Mouse (Mus musculus) CH12.LX (cell line): ENCODE results near the gene Gm13723. TPM values are rescaled to one million over a fixed set of nuclear protein-coding genes. Genes with fewer than 3 reads are reported as not detected.

Source experiments
- DNase-seq: peaks from one replicate; pipeline ENCODE4 v3.0.0-alpha.2; 2013; ENCODE audit errors: extremely low read depth
- H3K27ac ChIP-seq: 2 replicates; pipeline ENCODE4 v1.5.1; 2012; ENCODE audit warnings: low read depth, mild to moderate bottlenecking, control low read depth, moderate library complexity; ENCODE audit not compliant: insufficient read depth
- H3K27me3 ChIP-seq: replicated peaks from 2 replicates; pipeline ENCODE3; 2012; ENCODE audit warnings: inconsistent platforms
- H3K36me3 ChIP-seq, 2 experiments: replicated peaks in 1 of 2; 2 replicates each; pipeline versions ENCODE3 to v1.6.1; 2012; ENCODE audit warnings: inconsistent platforms in 1 of 2, low read length in 1 of 2, mild to moderate bottlenecking in 1 of 2, mixed read lengths in 1 of 2, moderate library complexity in 1 of 2; ENCODE audit not compliant: control insufficient read depth in 1 of 2, insufficient read depth in 1 of 2
- H3K4me1 ChIP-seq, 2 experiments: 2 replicates each; pipeline ENCODE4 v1.6.1; 2012; ENCODE audit warnings: inconsistent platforms in 1 of 2, moderate library complexity in 1 of 2; ENCODE audit not compliant: insufficient read depth in 2 of 2, control insufficient read depth in 1 of 2
- H3K4me2 ChIP-seq: 2 replicates; pipeline ENCODE4 v1.6.1; 2012; ENCODE audit warnings: low read depth, mild to moderate bottlenecking, control low read depth; ENCODE audit not compliant: poor library complexity, insufficient read depth, severe bottlenecking
- H3K4me3 ChIP-seq, 3 experiments: fragments of 150-350 bp in 1 of 3; sonication (generic) in 1 of 3; replicated peaks in 1 of 3; 2 replicates each; pipeline versions ENCODE3 to v1.5.1; 2011 to 2012; ENCODE audit warnings: low read depth in 2 of 3, low read length in 2 of 3, mild to moderate bottlenecking in 2 of 3, moderate library complexity in 2 of 3, control low read depth in 1 of 3, improper control_type of control experiment in 1 of 3, inconsistent platforms in 1 of 3, mixed read lengths in 1 of 3; ENCODE audit not compliant: poor library complexity in 1 of 3
- H3K79me2 ChIP-seq: replicated peaks from 2 replicates; pipeline ENCODE4 v1.6.1; 2012; ENCODE audit warnings: mild to moderate bottlenecking, moderate library complexity; ENCODE audit not compliant: control insufficient read depth, poor library complexity, insufficient read depth, severe bottlenecking; ENCODE audit errors: extremely low read depth
- H3K9ac ChIP-seq: 2 replicates; pipeline ENCODE4 v1.6.1; 2012; ENCODE audit warnings: low read depth, mild to moderate bottlenecking, control low read depth, moderate library complexity; ENCODE audit not compliant: insufficient read depth
- H3K9me3 ChIP-seq: replicated peaks from 2 replicates; pipeline ENCODE3; 2012; ENCODE audit warnings: low read length, inconsistent platforms, mixed read lengths
- BHLHE40 ChIP-seq: IDR thresholded peaks from 2 replicates; pipeline ENCODE4 v1.6.1; 2011; ENCODE audit warnings: mild to moderate bottlenecking, low read depth, low read length, improper control_type of control experiment
- CHD2 ChIP-seq: IDR thresholded peaks from 2 replicates; pipeline ENCODE4 v1.6.1; 2011; ENCODE audit warnings: low read length, improper control_type of control experiment
- CTCF ChIP-seq, 2 experiments: IDR thresholded peaks in 1 of 2; conservative IDR thresholded peaks in 1 of 2; 2 replicates each; pipeline ENCODE4 v1.5.1; 2011 to 2012; ENCODE audit warnings: low read depth in 2 of 2, low read length in 2 of 2, improper control_type of control experiment in 1 of 2, inconsistent platforms in 1 of 2, mild to moderate bottlenecking in 1 of 2, moderate library complexity in 1 of 2
- E2F4 ChIP-seq: IDR thresholded peaks from 2 replicates; pipeline ENCODE4 v1.6.1; 2011; ENCODE audit warnings: low read depth, low read length, improper control_type of control experiment; ENCODE audit not compliant: insufficient replicate concordance
- GABPA ChIP-seq: IDR thresholded peaks from 2 replicates; pipeline ENCODE4 v1.6.1; 2012; ENCODE audit warnings: low read depth, low read length, improper control_type of control experiment, inconsistent platforms; ENCODE audit not compliant: insufficient replicate concordance
- JUND ChIP-seq: conservative IDR thresholded peaks from 2 replicates; pipeline ENCODE4 v1.6.1; 2011; ENCODE audit warnings: low read depth, low read length, improper control_type of control experiment
- KAT2A ChIP-seq: IDR thresholded peaks from 2 replicates; pipeline ENCODE4 v1.6.1; 2012; ENCODE audit warnings: low read length, improper control_type of control experiment, inconsistent platforms; ENCODE audit not compliant: insufficient replicate concordance
- MAFK ChIP-seq: IDR thresholded peaks from 2 replicates; pipeline ENCODE4 v1.6.1; 2011; ENCODE audit warnings: low read length, improper control_type of control experiment; ENCODE audit not compliant: insufficient replicate concordance
- MAX ChIP-seq: IDR thresholded peaks from 2 replicates; pipeline ENCODE4 v1.6.1; 2011; ENCODE audit warnings: low read length, improper control_type of control experiment
- NRF1 ChIP-seq: IDR thresholded peaks from 2 replicates; pipeline ENCODE4 v1.6.1; 2014; ENCODE audit warnings: low read depth, mild to moderate bottlenecking, inconsistent platforms, low read length, improper control_type of control experiment, moderate library complexity
- PAX5 ChIP-seq: IDR thresholded peaks from 2 replicates; pipeline ENCODE4 v1.6.1; 2012; ENCODE audit warnings: low read length, inconsistent platforms, mixed read lengths
- RAD21 ChIP-seq: IDR thresholded peaks from 2 replicates; pipeline ENCODE4 v1.6.1; 2011; ENCODE audit warnings: low read depth, mild to moderate bottlenecking, low read length, improper control_type of control experiment, moderate library complexity
- SIN3A ChIP-seq: IDR thresholded peaks from 2 replicates; pipeline ENCODE4 v1.6.1; 2012; ENCODE audit warnings: low read length, improper control_type of control experiment, inconsistent platforms
- TBP ChIP-seq: conservative IDR thresholded peaks from 2 replicates; pipeline ENCODE4 v1.6.1; 2011; ENCODE audit warnings: low read depth, low read length, improper control_type of control experiment
- TCF12 ChIP-seq: IDR thresholded peaks from 2 replicates; pipeline ENCODE4 v1.6.1; 2014; ENCODE audit warnings: low read depth, mild to moderate bottlenecking, inconsistent platforms, low read length, improper control_type of control experiment
- USF1 ChIP-seq: IDR thresholded peaks from 2 replicates; pipeline ENCODE4 v1.6.1; 2014; ENCODE audit warnings: low read depth, mild to moderate bottlenecking, inconsistent platforms, low read length, improper control_type of control experiment
- ZC3H11A ChIP-seq: IDR thresholded peaks from 2 replicates; pipeline ENCODE4 v1.6.1; 2012; ENCODE audit warnings: low read depth, mild to moderate bottlenecking, inconsistent platforms, low read length, improper control_type of control experiment
- dilution Hi-C: fragments of 300-500 bp; cut with MboI; formaldehyde crosslinking; loops from 2 replicates; pipeline ENCODE4 v1.14.3; 2020; ENCODE audit warnings: low sequenced_read_pairs; ENCODE audit not compliant: extremely low pct_unique_long_range_greater_than_20kb, extremely low pct_ligation_motif_present
- in situ Hi-C: fragments of 300-500 bp; cut with MboI; formaldehyde crosslinking; loops from 3 replicates; pipeline ENCODE4 v1.14.3; 2019; ENCODE audit warnings: low sequenced_read_pairs, low pct_ligation_motif_present, low pct_unique_long_range_greater_than_20kb, mixed read lengths
- polyA plus RNA-seq: library from polyadenylated mRNA; unstranded; fragments of >175 nt; gene quantifications from 2 replicates; pipeline ENCODE4 v1.2.1, GENCODE M21; 2012; ENCODE audit warnings: low read depth; ENCODE audit not compliant: insufficient read length
- total RNA-seq, 2 experiments: library from RNA; depleted of rRNA; stranded (reverse); fragments of 300-350 nt in 1 of 2; fragments of >200 nt in 1 of 2; gene quantifications; 2 replicates each; pipeline ENCODE4 v1.2.3; 2012 to 2014

Gene Gm13723
- total and polyA plus RNA-seq, 3 experiments = not detected

DNA sequence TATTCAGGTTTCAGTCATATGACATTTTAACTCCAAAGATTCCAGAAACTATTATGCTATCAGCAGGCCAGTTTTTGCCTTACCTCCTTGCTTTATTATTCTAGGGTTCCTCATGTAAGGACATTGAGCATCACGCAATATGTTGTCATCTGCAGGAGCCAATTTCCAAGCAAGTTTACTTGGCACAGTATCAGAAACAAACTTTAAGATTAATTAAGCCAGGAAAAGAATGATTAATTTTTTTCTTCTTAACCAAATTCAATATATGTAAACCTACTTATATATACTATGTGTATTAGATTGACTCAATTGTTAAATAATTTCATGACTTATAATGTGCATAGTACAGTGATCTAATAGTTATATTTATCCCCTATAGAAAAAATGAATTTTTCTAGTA lies 17.5 kb upstream of the Gm13723 start, which contains the start of gene Olfr1097:
Olfr1097 (minus strand) TSS at position 101 of the 400 bp plus-strand sequence.
- dilution Hi-C loops (no loop called here), in situ Hi-C loops (no loop called here)
- H3K27ac ChIP-seq = no peak within 1 kb of the TSS
- no peaks in the 10 kb centered on the region for H3K27me3 ChIP-seq
- no peaks in the 10 kb centered on the region for H3K4me1 ChIP-seq
- H3K36me3 ChIP-seq = no peaks in the 10 kb centered on the region
- no peaks in the 10 kb centered on the region for H3K79me2 ChIP-seq
- H3K4me2 ChIP-seq = no peak within 1 kb of the TSS
- DNase-seq = no peak
- no peak within 1 kb of the TSS for H3K9ac ChIP-seq
- TF ChIP-seq MAX (no peak), BHLHE40 (no peak), USF1 (no peak), ZC3H11A (no peak), TCF12 (no peak), JUND (no peak), CTCF (conservative IDR thresholded peaks at IDR 0.05 in 1 of 2, IDR thresholded peaks at IDR 0.05 in 1 of 2; ENCODE audit: low read depth in 2 of 2, low read length in 2 of 2) (no peak), TBP (no peak), SIN3A (no peak), GABPA (no peak), CHD2 (no peak), KAT2A (no peak), MAFK (no peak), E2F4 (no peak)
- H3K4me3 ChIP-seq = no peak within 1 kb of the TSS
- H3K9me3 ChIP-seq = peaks cover 8% of the 10 kb centered on the region

DNA sequence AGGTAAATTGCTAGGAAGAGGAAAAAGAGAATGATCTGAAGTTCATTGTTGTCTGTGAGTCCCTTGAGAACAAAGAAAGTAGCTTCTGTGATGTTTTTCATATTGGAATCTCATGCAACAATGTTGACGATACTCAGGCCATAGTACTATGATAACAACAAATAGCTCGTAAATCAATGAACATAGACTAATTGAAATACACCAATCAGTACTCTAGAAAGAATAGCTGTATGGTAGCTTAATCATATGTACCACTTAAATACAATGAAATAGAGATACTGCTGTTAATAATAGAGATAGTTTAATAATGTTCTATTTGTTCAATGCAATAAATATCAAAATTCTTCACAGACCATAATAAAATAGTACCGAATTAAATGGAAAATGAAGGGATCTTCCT lies 23.0 kb downstream of the Gm13723 start, which contains the start of gene Olfr1095:
Olfr1095 (minus strand) TSS at position 101 of the 400 bp plus-strand sequence.
- H3K4me3 ChIP-seq = no peak within 1 kb of the TSS
- dilution Hi-C loops = no loop called here
- no peaks in the 10 kb centered on the region for H3K4me1 ChIP-seq
- H3K36me3 ChIP-seq = no peaks in the 10 kb centered on the region
- H3K27me3 ChIP-seq = no peaks in the 10 kb centered on the region
- in situ Hi-C loops = no loop called here
- H3K9me3 ChIP-seq = no peaks in the 10 kb centered on the region
- no peak within 1 kb of the TSS for H3K27ac ChIP-seq
- no peak for DNase-seq
- no peak within 1 kb of the TSS for H3K9ac ChIP-seq
- TF ChIP-seq RAD21 (no peak), BHLHE40 (no peak), NRF1 (no peak), PAX5 (no peak)
- TF ChIP-seq, all 38 proteins: peak for 0
- Histone ChIP-seq H3K79me2 (no peaks in the 10 kb centered on the region), H3K4me2 (no peak within 1 kb of the TSS)
